Mouse (Mus musculus) hindbrain, postnatal 0 days (tissue): Measurements from ENCODE around the gene Mlph. TPM values are rescaled to one million over a fixed set of nuclear protein-coding genes. Genes with fewer than 3 reads are reported as not detected.

ENCODE experiments used
- ATAC-seq: fragments of 200-750 bp; cut with Nextera tagmentation; 2 replicates; pipeline ENCODE4 v1.8.0; 2017; ENCODE audit warnings: mild to moderate bottlenecking, moderate TSS enrichment, moderate library complexity
- DNase-seq: peaks from one replicate; pipeline ENCODE4 v3.0.0-alpha.2; 2015; ENCODE audit warnings: low spot score
- H3K27ac ChIP-seq: fragments of 300-500 bp; sonication (generic); 2 replicates; pipeline ENCODE4 v1.5.1; 2014; ENCODE audit warnings: mild to moderate bottlenecking
- H3K27me3 ChIP-seq: fragments of 300-500 bp; sonication (generic); 2 replicates; pipeline ENCODE4 v1.6.1; 2014; ENCODE audit warnings: low read length, mixed read lengths; ENCODE audit not compliant: insufficient read depth
- H3K36me3 ChIP-seq: fragments of 300-500 bp; sonication (generic); 2 replicates; pipeline ENCODE4 v1.6.1; 2014; ENCODE audit warnings: low read length, mixed read lengths; ENCODE audit not compliant: insufficient read depth
- H3K4me1 ChIP-seq: fragments of 300-500 bp; sonication (generic); 2 replicates; pipeline ENCODE4 v1.6.1; 2014; ENCODE audit warnings: antibody characterized with exemption, low read length, mixed read lengths; ENCODE audit not compliant: insufficient read depth
- H3K4me2 ChIP-seq: fragments of 300-500 bp; sonication (generic); 2 replicates; pipeline ENCODE4 v1.6.1; 2014; ENCODE audit warnings: low read depth, mild to moderate bottlenecking, low read length, moderate library complexity, mixed read lengths
- H3K4me3 ChIP-seq: fragments of 300-500 bp; sonication (generic); 2 replicates; pipeline ENCODE4 v1.5.1; 2014; ENCODE audit warnings: low read length
- H3K9ac ChIP-seq: fragments of 300-500 bp; sonication (generic); replicated peaks from 2 replicates; pipeline ENCODE4 v1.6.1; 2014; ENCODE audit warnings: mild to moderate bottlenecking, low read length, moderate library complexity, mixed read lengths
- H3K9me3 ChIP-seq: fragments of 300-500 bp; sonication (generic); 2 replicates; pipeline ENCODE4 v1.6.1; 2016; ENCODE audit warnings: low read length, mixed read lengths
- CTCF ChIP-seq: IDR thresholded peaks from 2 replicates; pipeline ENCODE4 v1.5.1; 2016; ENCODE audit warnings: antibody characterized with exemption, control low read depth, low read depth
- WGBS: fragments of 180-500 bp; shearing (Covaris S2); extraction: QIAGEN DNeasy Blood & Tissue Kit; methylation state at CpG from one replicate; pipeline ENCODE4 v1.1.7; 2014; 5-methylcytosine and 5-hydroxymethylcytosine counted together
- polyA plus RNA-seq: library from polyadenylated mRNA; unstranded; fragments of >200 nt; fragmentation: Nextera tagmentation; extraction: Ambion mirVana; gene quantifications from 2 replicates; pipeline ENCODE4 v1.2.1, GENCODE M21; 2015
- total RNA-seq: library from RNA; depleted of rRNA; stranded (reverse); fragments of >200 nt; gene quantifications from 2 replicates; pipeline ENCODE4 v1.2.3, GENCODE M21; 2014; rRNA removed

Gene Mlph
- total and polyA plus RNA-seq, 2 experiments from 2014 or later = 0.51 to 0.63 TPM

- H3K4me2 ChIP-seq = peak overlapping the region; percentile 99; the same call in 1 of the 2 replicates
- ATAC-seq (no peak), DNase-seq (no peak)
- 87% methylated on average over 5 of the region's 5 CpGs for WGBS
- H3K9ac ChIP-seq = no peak overlapping the region
- no peak overlapping the region; the same call in 1 of the 2 replicates for H3K4me3 ChIP-seq
- no peaks in the 10 kb centered on the region for H3K9me3 ChIP-seq
- no peaks in the 10 kb centered on the region for H3K36me3 ChIP-seq
- no peak overlapping the region for H3K27ac ChIP-seq
- no peaks in the 10 kb centered on the region for H3K27me3 ChIP-seq
- 0 out of 2 replicates have a peak, but pooled peaks cover 9% of the 10 kb centered on the region for H3K4me1 ChIP-seq
- no peak for TF ChIP-seq CTCF
These were observed 82.8 kb downstream of the Mlph start for GRCm38 (mm10) chr1:90997641-90998040.

GRCm38 (mm10) chr1:90998268-90998890 is 83.5 kb downstream of the Mlph start, which contains the start of gene Lrrfip1:
Gene Lrrfip1 (plus strand): TSS chr1:90998737.
- Histone ChIP-seq H3K27me3 (no peaks in the 10 kb centered on the region), H3K9me3 (no peaks in the 10 kb centered on the region), H3K9ac (peak within 1 kb of the TSS; percentile 89), H3K4me2 (peak within 1 kb of the TSS; percentile 99), H3K27ac (peak within 1 kb of the TSS; percentile 70), H3K4me3 (peak within 1 kb of the TSS; percentile 81), H3K36me3 (no peaks in the 10 kb centered on the region), H3K4me1 (0 out of 2 replicates have a peak, but pooled peaks cover 9% of the 10 kb centered on the region)
- DNase-seq = peak; percentile 74
- TF ChIP-seq CTCF = no peak
- ATAC-seq = peak; percentile 89
- 2% methylated on average over 57 of the region's 59 CpGs for WGBS

- peak; percentile 82 for ATAC-seq
- peak; percentile 54 for DNase-seq
- Histone ChIP-seq H3K27me3 (no peaks in the 10 kb centered on the region), H3K4me2 (peak overlapping the region; percentile 99), H3K4me1 (0 out of 2 replicates have a peak, but pooled peaks cover 9% of the 10 kb centered on the region), H3K4me3 (peak overlapping the region; percentile 81), H3K27ac (peak overlapping the region; percentile 70), H3K36me3 (no peaks in the 10 kb centered on the region), H3K9me3 (no peaks in the 10 kb centered on the region), H3K9ac (peak overlapping the region; percentile 89)
- WGBS = 1% methylated on average over 41 of the region's 41 CpGs
- no peak for TF ChIP-seq CTCF
These were observed 84.2 kb downstream of the Mlph start for GRCm38 (mm10) chr1:90998891-90999611.

GRCm38 (mm10) chr1:90999911-91000601 is 85.2 kb downstream of the Mlph start:
- 0 out of 2 replicates have a peak, but pooled peaks cover 9% of the 10 kb centered on the region for H3K4me1 ChIP-seq
- no peak for TF ChIP-seq CTCF
- H3K4me2 ChIP-seq = peak overlapping the region; percentile 99
- 66% methylated on average over 10 of the region's 10 CpGs for WGBS
- no peaks in the 10 kb centered on the region for H3K9me3 ChIP-seq
- DNase-seq (no peak), ATAC-seq (no peak)
- H3K9ac ChIP-seq = peak overlapping the region; percentile 89; the same call in 1 of the 2 replicates
- H3K27ac ChIP-seq = no peak overlapping the region
- H3K27me3 ChIP-seq = no peaks in the 10 kb centered on the region
- peak overlapping the region; percentile 81 for H3K4me3 ChIP-seq
- H3K36me3 ChIP-seq = no peaks in the 10 kb centered on the region

Other genes starting within 250 kb of the Mlph start
- gene Col6a3, start 71.1 kb upstream of the Mlph start, total RNA-seq = 15.9 and 19.2 TPM in 2 replicates
- gene Col6a3, start 71.1 kb upstream of the Mlph start, polyA plus RNA-seq = 4.9 and 5.2 TPM in 2 replicates
- gene Prlh, start 38.0 kb downstream of the Mlph start, total RNA-seq = not detected in 2 replicates
- 1.5 and 1.8 TPM in 2 replicates for gene Prlh, start 38.0 kb downstream of the Mlph start, polyA plus RNA-seq
- gene Rab17, start 54.6 kb downstream of the Mlph start, total RNA-seq = not detected in 2 replicates
- 0.19 TPM in 1 of 2 replicates, not detected in the other for gene Rab17, start 54.6 kb downstream of the Mlph start, polyA plus RNA-seq
- gene Lrrfip1, start 83.7 kb downstream of the Mlph start, total RNA-seq = 20.5 and 26.9 TPM in 2 replicates
- gene Lrrfip1, start 83.7 kb downstream of the Mlph start, polyA plus RNA-seq = 37.5 and 37.8 TPM in 2 replicates
- gene Rbm44, start 230.0 kb downstream of the Mlph start, total RNA-seq = not detected in 2 replicates
- gene Rbm44, start 230.0 kb downstream of the Mlph start, polyA plus RNA-seq = 0.11 and 0.25 TPM in 2 replicates